Mouse (Mus musculus) adrenal gland (tissue): ENCODE data around the gene Neurl1a.

Experiments
- intact Hi-C: fragments of 180-260 bp; cut with DNase I; formaldehyde crosslinking; loops from one replicate; pipeline ENCODE4 v1.15.1; 2025

Neurl1a gene

GRCm38 (mm10) chr19:47240957-47241356, 62.3 kb downstream of the Neurl1a start:
- intact Hi-C loops: no loop called here

- intact Hi-C loops: no loop called here
These were observed 63.6 kb downstream of the Neurl1a start for GRCm38 (mm10) chr19:47242227-47242626.

- intact Hi-C loops: loop anchor here (5.0 kb wide), 1 partner anchor 128 kb away; no protein-coding TSS in a partner anchor
These were observed 66.9 kb downstream of the Neurl1a start for GRCm38 (mm10) chr19:47245512-47245911.

- intact Hi-C loops: loop anchor here (5.0 kb wide), 1 partner anchor 130 kb away; no protein-coding TSS in a partner anchor
These were observed 69.2 kb downstream of the Neurl1a start for GRCm38 (mm10) chr19:47247791-47248190.

GRCm38 (mm10) chr19:47248296-47248695, 69.7 kb downstream of the Neurl1a start:
- intact Hi-C loops: loop anchor here (5.0 kb wide), 1 partner anchor 131 kb away; no protein-coding TSS in a partner anchor

GRCm38 (mm10) chr19:47248906-47249568, 70.4 kb downstream of the Neurl1a start:
- intact Hi-C loops: loop anchor here (5.0 kb wide), 1 partner anchor 132 kb away; no protein-coding TSS in a partner anchor

- intact Hi-C loops: no loop called here
These were observed 72.3 kb downstream of the Neurl1a start for GRCm38 (mm10) chr19:47250931-47251330.

- intact Hi-C loops: no loop called here
These were observed 74.5 kb downstream of the Neurl1a start for GRCm38 (mm10) chr19:47253053-47253628.

GRCm38 (mm10) chr19:47255036-47255435, 76.4 kb downstream of the Neurl1a start:
- intact Hi-C loops: no loop called here

- intact Hi-C loops: no loop called here
These were observed 77.3 kb downstream of the Neurl1a start for GRCm38 (mm10) chr19:47255919-47256318.

GRCm38 (mm10) chr19:47259581-47259980, 81.0 kb downstream of the Neurl1a start:
- intact Hi-C loops: loop anchor here (2.0 kb wide), 1 partner anchor 87 kb away; no protein-coding TSS in a partner anchor

GRCm38 (mm10) chr19:47261196-47261595, 82.6 kb downstream of the Neurl1a start:
- intact Hi-C loops: no loop called here

GRCm38 (mm10) chr19:47263621-47264020, 85.0 kb downstream of the Neurl1a start:
- intact Hi-C loops: no loop called here

GRCm38 (mm10) chr19:47264322-47265092, 85.9 kb downstream of the Neurl1a start:
- intact Hi-C loops: no loop called here

- intact Hi-C loops: no loop called here
These were observed 87.6 kb downstream of the Neurl1a start for GRCm38 (mm10) chr19:47266070-47266801.

GRCm38 (mm10) chr19:47267066-47267465, 88.4 kb downstream of the Neurl1a start:
- intact Hi-C loops: no loop called here

- intact Hi-C loops: loop anchor here (1.0 kb wide), 1 partner anchor 69 kb away; no protein-coding TSS in a partner anchor
These were observed 91.1 kb downstream of the Neurl1a start for GRCm38 (mm10) chr19:47269729-47270128.

- intact Hi-C loops: no loop called here
These were observed 91.9 kb downstream of the Neurl1a start for GRCm38 (mm10) chr19:47270520-47270919.

- intact Hi-C loops: no loop called here
These were observed 98.1 kb downstream of the Neurl1a start for GRCm38 (mm10) chr19:47276730-47277129.

GRCm38 (mm10) chr19:47279372-47279771, 100.8 kb downstream of the Neurl1a start:
- intact Hi-C loops: no loop called here
